Mouse (Mus musculus) kidney, adult 2 months (tissue): ENCODE results near the gene Dnajc11.

Source experiments
- CTCF ChIP-seq: fragments of 200-500 bp; conservative IDR thresholded peaks from 2 replicates; pipeline ENCODE4 v1.5.1; 2011; ENCODE audit warnings: low read depth, mild to moderate bottlenecking, control low read depth, low read length, moderate library complexity, mixed read lengths; ENCODE audit not compliant: insufficient read depth, insufficient read length
- POLR2A ChIP-seq: fragments of 200-500 bp; IDR thresholded peaks from one replicate; pipeline ENCODE4 v1.6.1; 2011; ENCODE audit warnings: low read depth, low read length, control low read depth

DNA sequence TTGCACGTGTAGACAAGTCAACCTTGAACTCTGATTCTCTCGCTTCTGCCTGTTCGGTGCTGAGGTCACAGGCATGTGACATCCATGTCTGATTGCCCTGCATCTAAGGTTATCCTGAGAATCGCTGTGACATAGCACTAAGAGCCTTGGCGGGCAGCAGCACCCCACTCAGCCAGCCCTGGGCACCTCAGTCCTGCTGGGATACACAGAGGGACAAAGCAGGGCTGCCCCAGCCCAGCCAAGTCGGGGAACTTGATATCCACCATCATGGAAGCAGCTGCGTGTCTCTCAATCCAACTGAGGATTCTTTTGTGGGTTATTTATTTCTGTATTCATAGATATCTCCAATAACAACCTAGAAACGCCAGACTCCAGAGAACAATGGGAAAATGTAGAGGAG lies 24.7 kb upstream of the Dnajc11 start:
- TF ChIP-seq CTCF (no peak), POLR2A (no peak)
